12 mouse cellular contexts compared by ENCODE assay signal in the genomic region with DNA sequence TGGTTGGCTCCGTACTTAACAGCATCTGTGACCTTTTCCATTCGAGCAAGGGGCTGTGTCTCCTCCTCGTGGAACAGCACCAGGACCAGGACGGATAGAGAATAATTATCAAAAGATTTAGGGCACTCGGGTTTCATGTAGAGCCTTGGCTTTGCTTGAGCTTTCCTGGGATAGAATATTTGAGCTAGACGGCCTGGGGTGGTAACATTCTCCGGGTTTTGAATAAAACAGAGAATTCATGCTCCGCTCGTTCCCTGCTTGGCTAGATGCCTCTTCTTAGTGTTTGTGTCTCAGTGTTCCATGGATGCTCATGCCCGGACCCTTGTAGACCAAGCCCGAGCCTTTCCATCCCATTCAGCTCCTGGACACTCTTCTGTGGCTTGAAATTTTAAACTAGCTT.
DNase-seq lines count a peak whose midpoint lies in the region; ATAC-seq and TF ChIP-seq lines count a peak whose summit lies in the region.
"Had no signal": no experiment of that assay in that cellular context is flagged by ENCODE, and none has a peak within 500 bp of the region (broad histone marks: within the 10 kb centered on the region; RNA-seq: fewer than 3 reads in every experiment).

No protein-coding gene starts in this region.

- no peak overlapping the region for H3K9ac ChIP-seq in forebrain, postnatal 0 days
- H3K9ac ChIP-seq in midbrain, embryonic 12.5 days (replicated peaks): no peak overlapping the region
- H3K9ac ChIP-seq in midbrain, postnatal 0 days (replicated peaks; ENCODE audit: low read length, poor library complexity, severe bottlenecking): no peak overlapping the region
- H3K9ac ChIP-seq: heart, embryonic 12.5 days; limb, embryonic 12.5 days had no signal

- H3K27me3 ChIP-seq in forebrain, postnatal 0 days (ENCODE audit: insufficient read depth, low read length): no peaks in the 10 kb centered on the region
- H3K27me3 ChIP-seq in forebrain, embryonic 10.5 days (ENCODE audit: poor library complexity, severe bottlenecking): no peaks in the 10 kb centered on the region
- no peaks in the 10 kb centered on the region for H3K27me3 ChIP-seq in midbrain, embryonic 12.5 days
- no peaks in the 10 kb centered on the region for H3K27me3 ChIP-seq in midbrain, embryonic 10.5 days (ENCODE audit: low read depth, poor library complexity, severe bottlenecking)
- no peaks in the 10 kb centered on the region for H3K27me3 ChIP-seq in midbrain, postnatal 0 days (ENCODE audit: insufficient read depth, low read length)
- H3K27me3 ChIP-seq: heart, embryonic 12.5 days; limb, embryonic 12.5 days had no signal

- DNase-seq in forebrain, postnatal 0 days: peak; percentile 52
- no peak for DNase-seq in forebrain, embryonic 10.5 days (ENCODE audit: extremely low spot score, low spot score)
- no peak for DNase-seq in midbrain, embryonic 10.5 days (ENCODE audit: low spot score)
- DNase-seq in cerebellum, postnatal 14 days: peak; percentile 72 to 83
- peak; percentile 75 for DNase-seq in midbrain, postnatal 0 days (ENCODE audit: low spot score)
- no peak for DNase-seq in heart, adult 8-10 months (ENCODE audit: low spot score)
- no peak for DNase-seq in lung, postnatal 25 days (ENCODE audit: low spot score)
- DNase-seq: B cell, adult 2 months; spleen, adult 18-20 months had no signal

- H3K4me2 ChIP-seq in forebrain, postnatal 0 days (ENCODE audit: low read depth): peak overlapping the region; percentile 11; the same call in 1 of the 2 replicates
- no peak overlapping the region for H3K4me2 ChIP-seq in midbrain, embryonic 12.5 days (replicated peaks)
- H3K4me2 ChIP-seq in midbrain, postnatal 0 days (ENCODE audit: low read depth, low read length, poor library complexity, severe bottlenecking): peak overlapping the region; percentile 22; the same call in 1 of the 2 replicates
- H3K4me2 ChIP-seq: heart, embryonic 12.5 days; limb, embryonic 12.5 days had no signal

- no peaks in the 10 kb centered on the region for H3K4me1 ChIP-seq in forebrain, postnatal 0 days (ENCODE audit: insufficient read depth)
- peaks cover 28% of the 10 kb centered on the region for H3K4me1 ChIP-seq in forebrain, embryonic 10.5 days
- H3K4me1 ChIP-seq in midbrain, embryonic 12.5 days: peaks cover 17% of the 10 kb centered on the region; the same call in 1 of the 2 replicates
- peaks cover 15% of the 10 kb centered on the region for H3K4me1 ChIP-seq in midbrain, embryonic 10.5 days
- peaks cover 3% of the 10 kb centered on the region; the same call in 1 of the 2 replicates for H3K4me1 ChIP-seq in midbrain, postnatal 0 days (ENCODE audit: insufficient read depth, low read length)

- ATAC-seq in forebrain, postnatal 0 days: 0 out of 2 replicates have a peak, but pooled peaks have one; percentile 28
- ATAC-seq in midbrain, embryonic 12.5 days (ENCODE audit: low FRiP score, low read depth): no peak
- no peak for ATAC-seq in midbrain, postnatal 0 days (ENCODE audit: low FRiP score)

- 34% methylated on average over 11 of the region's 11 CpGs for WGBS in forebrain, postnatal 0 days
- 79% methylated on average over 11 of the region's 11 CpGs for WGBS in forebrain, embryonic 10.5 days
- 58% methylated on average over 11 of the region's 11 CpGs for WGBS in midbrain, embryonic 12.5 days
- WGBS in midbrain, embryonic 10.5 days: 77% methylated on average over 11 of the region's 11 CpGs
- WGBS in midbrain, postnatal 0 days: 47% methylated on average over 11 of the region's 11 CpGs

- no peak overlapping the region for H3K27ac ChIP-seq in forebrain, postnatal 0 days (ENCODE audit: low read depth, low read length)
- H3K27ac ChIP-seq in forebrain, embryonic 10.5 days: no peak overlapping the region
- 0 out of 2 replicates have a peak overlapping the region, but pooled peaks have one; percentile 5 for H3K27ac ChIP-seq in midbrain, embryonic 12.5 days (replicated peaks)
- no peak overlapping the region for H3K27ac ChIP-seq in midbrain, embryonic 10.5 days (replicated peaks)
- H3K27ac ChIP-seq in midbrain, postnatal 0 days (ENCODE audit: low read depth, low read length): no peak overlapping the region
- H3K27ac ChIP-seq: limb, embryonic 12.5 days had no signal

- no peak for TF ChIP-seq CTCF in forebrain, postnatal 0 days (IDR thresholded peaks at IDR 0.05; ENCODE audit: low read depth)
- no peak for TF ChIP-seq CTCF in midbrain, postnatal 0 days (IDR thresholded peaks at IDR 0.05)

- no peaks in the 10 kb centered on the region for H3K9me3 ChIP-seq in forebrain, postnatal 0 days (ENCODE audit: low read length)
- no peaks in the 10 kb centered on the region for H3K9me3 ChIP-seq in forebrain, embryonic 10.5 days
- no peaks in the 10 kb centered on the region for H3K9me3 ChIP-seq in midbrain, embryonic 12.5 days
- no peaks in the 10 kb centered on the region for H3K9me3 ChIP-seq in midbrain, embryonic 10.5 days (replicated peaks)
- H3K9me3 ChIP-seq in midbrain, postnatal 0 days (ENCODE audit: low read length): no peaks in the 10 kb centered on the region
- H3K9me3 ChIP-seq: heart, embryonic 12.5 days; limb, embryonic 12.5 days had no signal

- H3K4me3 ChIP-seq in forebrain, postnatal 0 days (ENCODE audit: low read depth, low read length): no peak overlapping the region
- no peak overlapping the region for H3K4me3 ChIP-seq in forebrain, embryonic 10.5 days
- no peak overlapping the region for H3K4me3 ChIP-seq in midbrain, embryonic 12.5 days
- no peak overlapping the region for H3K4me3 ChIP-seq in midbrain, embryonic 10.5 days
- H3K4me3 ChIP-seq in midbrain, postnatal 0 days (ENCODE audit: low read depth, low read length): no peak overlapping the region
- H3K4me3 ChIP-seq: heart, embryonic 12.5 days; limb, embryonic 12.5 days had no signal

- no peaks in the 10 kb centered on the region for H3K36me3 ChIP-seq in forebrain, postnatal 0 days (ENCODE audit: insufficient read depth)
- H3K36me3 ChIP-seq in forebrain, embryonic 10.5 days (replicated peaks): no peaks in the 10 kb centered on the region
- H3K36me3 ChIP-seq in midbrain, embryonic 12.5 days: no peaks in the 10 kb centered on the region
- no peaks in the 10 kb centered on the region for H3K36me3 ChIP-seq in midbrain, embryonic 10.5 days
- H3K36me3 ChIP-seq in midbrain, postnatal 0 days (ENCODE audit: insufficient read depth, low read length): no peaks in the 10 kb centered on the region

Comparison
In these comparisons a context has a peak if more than half of its experiments do, and no peak if none do; other contexts are left out.
1. DNase-seq: peak in forebrain, postnatal 0 days (single experiment), cerebellum, postnatal 14 days (2 of 2) and midbrain, postnatal 0 days (single experiment); none in forebrain, embryonic 10.5 days (single experiment), midbrain, embryonic 10.5 days (single experiment), heart, adult 8-10 months (single experiment) and lung, postnatal 25 days (single experiment).